Mouse (Mus musculus): Measurements from ENCODE around the gene Rasal1. TPM values are rescaled to one million over a fixed set of nuclear protein-coding genes. Genes with fewer than 3 reads are reported as not detected.

Rasal1 gene
- polyA plus RNA-seq (2015; fragmentation: Nextera tagmentation; extraction: Ambion mirVana) = 2.7 and 4.2 TPM in 2 replicates

- H3K36me3 ChIP-seq = no peaks in the 10 kb centered on the region
- H3K4me3 ChIP-seq = peak within 1 kb of the TSS; percentile 25
- H3K9me3 ChIP-seq = no peaks in the 10 kb centered on the region
- H3K4me2 ChIP-seq (replicated peaks) = peak within 1 kb of the TSS; percentile 41
- H3K27me3 ChIP-seq = peaks cover 29% of the 10 kb centered on the region
- H3K9ac ChIP-seq (replicated peaks) = peak within 1 kb of the TSS; percentile 25; the same call in 1 of the 2 replicates
- H3K27ac ChIP-seq (replicated peaks) = no peak within 1 kb of the TSS
- 2% methylated on average over 40 of the region's 53 CpGs for WGBS
- H3K4me1 ChIP-seq = peaks cover 25% of the 10 kb centered on the region
- ATAC-seq (replicated peaks) = peak; percentile 56
Measured at GRCm38 (mm10) chr5:120648569-120649373, at the start of gene Rasal1. Rasal1 (plus strand) TSS chr5:120648812.

DNA sequence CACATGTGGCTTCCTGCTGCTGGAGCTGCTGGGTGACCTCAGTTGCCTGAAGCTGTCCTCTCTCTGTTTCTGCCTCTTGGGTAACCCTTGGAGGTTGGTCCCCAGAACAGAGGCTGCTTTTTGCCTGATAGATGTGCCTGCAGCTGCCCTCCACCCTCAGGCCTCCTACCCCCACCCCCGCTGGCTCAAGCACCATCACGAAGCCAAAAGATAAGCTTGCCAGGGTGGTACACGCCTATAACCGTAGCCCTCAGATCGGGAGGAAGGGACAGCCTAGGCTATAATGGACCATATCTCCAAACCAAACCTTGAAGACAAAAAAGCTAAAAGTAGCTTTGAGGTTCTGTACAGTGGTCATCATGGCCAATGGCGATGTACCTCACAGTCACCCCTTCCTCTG lies 49.0 kb upstream of the Rasal1 start:
- Histone ChIP-seq H3K36me3 (no peaks in the 10 kb centered on the region), H3K4me3 (no peak overlapping the region), H3K27ac (replicated peaks) (no peak overlapping the region), H3K4me2 (replicated peaks) (no peak overlapping the region), H3K27me3 (no peaks in the 10 kb centered on the region), H3K4me1 (no peaks in the 10 kb centered on the region), H3K9ac (replicated peaks) (no peak overlapping the region), H3K9me3 (no peaks in the 10 kb centered on the region)
- 96% methylated on average over 6 of the region's 6 CpGs for WGBS
- ATAC-seq (replicated peaks) = no peak

GRCm38 (mm10) chr5:120600946-120601668 lies 47.5 kb upstream of the Rasal1 start:
- Histone ChIP-seq H3K9ac (replicated peaks) (no peak overlapping the region), H3K9me3 (no peaks in the 10 kb centered on the region), H3K4me2 (replicated peaks) (no peak overlapping the region), H3K4me1 (peaks cover 5% of the 10 kb centered on the region), H3K36me3 (no peaks in the 10 kb centered on the region), H3K4me3 (no peak overlapping the region), H3K27ac (replicated peaks) (no peak overlapping the region), H3K27me3 (no peaks in the 10 kb centered on the region)
- ATAC-seq (replicated peaks) = no peak
- 66% methylated on average over 11 of the region's 11 CpGs for WGBS

DNA sequence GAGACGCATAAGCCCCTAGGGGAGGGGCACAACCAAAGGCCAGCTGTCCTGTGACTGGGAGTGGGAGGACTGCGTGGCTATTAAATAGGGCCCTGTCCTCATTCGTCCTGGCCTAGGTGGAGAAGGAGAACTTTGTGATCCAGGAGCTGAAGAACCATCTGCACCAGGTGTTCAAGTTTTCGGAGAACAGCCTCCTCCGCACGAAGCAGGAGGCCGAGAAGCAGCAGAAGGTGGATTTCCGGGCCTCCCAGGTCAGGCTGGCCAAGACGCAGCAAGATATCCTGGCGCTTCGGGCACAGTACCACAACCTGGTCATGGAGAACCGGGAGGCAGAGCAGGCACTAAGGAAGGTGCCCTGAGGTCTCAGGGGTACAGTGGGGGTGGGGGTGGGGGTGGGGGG lies 46.4 kb upstream of the Rasal1 start:
- Histone ChIP-seq H3K9ac (replicated peaks) (no peak overlapping the region), H3K4me2 (replicated peaks) (no peak overlapping the region), H3K9me3 (no peaks in the 10 kb centered on the region), H3K36me3 (no peaks in the 10 kb centered on the region), H3K27me3 (no peaks in the 10 kb centered on the region), H3K27ac (replicated peaks) (no peak overlapping the region), H3K4me3 (no peak overlapping the region), H3K4me1 (peaks cover 5% of the 10 kb centered on the region)
- ATAC-seq (replicated peaks) = no peak
- WGBS = 91% methylated on average over 12 of the region's 12 CpGs

DNA sequence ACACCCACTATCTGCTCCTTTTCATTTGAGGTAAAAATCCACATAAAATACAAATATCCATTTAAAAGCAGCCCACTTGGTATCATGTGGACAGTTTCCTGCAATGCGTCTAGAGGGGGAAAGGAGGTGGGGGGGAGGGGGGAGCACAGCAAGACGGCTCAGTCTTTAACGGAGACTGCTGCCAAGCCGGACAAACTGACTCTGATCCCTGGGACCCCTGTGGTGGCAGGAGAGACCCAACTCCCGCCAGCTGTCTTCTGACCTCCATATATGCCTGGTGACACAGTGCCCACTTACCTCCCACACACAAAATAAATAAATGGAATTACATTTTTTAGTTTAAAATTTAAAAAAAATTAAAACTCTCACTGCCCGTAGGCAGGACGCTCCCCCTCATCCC lies 45.1 kb upstream of the Rasal1 start:
- Histone ChIP-seq H3K4me1 (peaks cover 5% of the 10 kb centered on the region), H3K4me3 (no peak overlapping the region), H3K27ac (replicated peaks) (no peak overlapping the region), H3K9ac (replicated peaks) (no peak overlapping the region), H3K4me2 (replicated peaks) (no peak overlapping the region), H3K36me3 (no peaks in the 10 kb centered on the region; the same call in 1 of the 2 replicates), H3K9me3 (no peaks in the 10 kb centered on the region), H3K27me3 (no peaks in the 10 kb centered on the region)
- ATAC-seq (replicated peaks) = no peak
- WGBS = 60% methylated on average over 7 of the region's 7 CpGs

GRCm38 (mm10) chr5:120604839-120605238 lies 43.8 kb upstream of the Rasal1 start:
- H3K4me1 ChIP-seq = peaks cover 13% of the 10 kb centered on the region
- H3K9ac ChIP-seq (replicated peaks) = peak overlapping the region; percentile 49; the same call in 1 of the 2 replicates
- no peaks in the 10 kb centered on the region for H3K27me3 ChIP-seq
- ATAC-seq (replicated peaks) = peak; percentile 38; the same call in 1 of the 2 replicates
- H3K36me3 ChIP-seq = no peaks in the 10 kb centered on the region; the same call in 1 of the 2 replicates
- peak overlapping the region; percentile 38 for H3K4me3 ChIP-seq
- peak overlapping the region; percentile 70 for H3K4me2 ChIP-seq (replicated peaks)
- WGBS = 3% methylated on average over 6 of the region's 6 CpGs
- peak overlapping the region; percentile 72 for H3K27ac ChIP-seq (replicated peaks)
- no peaks in the 10 kb centered on the region for H3K9me3 ChIP-seq

- Histone ChIP-seq H3K4me3 (peak overlapping the region; percentile 38), H3K4me1 (peaks cover 17% of the 10 kb centered on the region), H3K27me3 (no peaks in the 10 kb centered on the region), H3K9me3 (no peaks in the 10 kb centered on the region), H3K36me3 (no peaks in the 10 kb centered on the region; the same call in 1 of the 2 replicates), H3K9ac (replicated peaks) (peak overlapping the region; percentile 49), H3K4me2 (replicated peaks) (peak overlapping the region; percentile 70), H3K27ac (replicated peaks) (peak overlapping the region; percentile 72)
- peak; percentile 71 for ATAC-seq (replicated peaks)
- WGBS = 3% methylated on average over 10 of the region's 10 CpGs
Measured at GRCm38 (mm10) chr5:120605241-120605661, 43.4 kb upstream of the Rasal1 start.

GRCm38 (mm10) chr5:120605688-120606087 lies 42.9 kb upstream of the Rasal1 start:
- under 1% methylated on average over 8 of the region's 8 CpGs for WGBS
- H3K4me2 ChIP-seq (replicated peaks) = peak overlapping the region; percentile 70
- ATAC-seq (replicated peaks) = peak; percentile 76
- H3K4me3 ChIP-seq = peak overlapping the region; percentile 38
- H3K27ac ChIP-seq (replicated peaks) = peak overlapping the region; percentile 72
- H3K36me3 ChIP-seq = no peaks in the 10 kb centered on the region; the same call in 1 of the 2 replicates
- H3K9me3 ChIP-seq = no peaks in the 10 kb centered on the region
- H3K27me3 ChIP-seq = no peaks in the 10 kb centered on the region
- peaks cover 19% of the 10 kb centered on the region for H3K4me1 ChIP-seq
- peak overlapping the region; percentile 49; the same call in 1 of the 2 replicates for H3K9ac ChIP-seq (replicated peaks)

DNA sequence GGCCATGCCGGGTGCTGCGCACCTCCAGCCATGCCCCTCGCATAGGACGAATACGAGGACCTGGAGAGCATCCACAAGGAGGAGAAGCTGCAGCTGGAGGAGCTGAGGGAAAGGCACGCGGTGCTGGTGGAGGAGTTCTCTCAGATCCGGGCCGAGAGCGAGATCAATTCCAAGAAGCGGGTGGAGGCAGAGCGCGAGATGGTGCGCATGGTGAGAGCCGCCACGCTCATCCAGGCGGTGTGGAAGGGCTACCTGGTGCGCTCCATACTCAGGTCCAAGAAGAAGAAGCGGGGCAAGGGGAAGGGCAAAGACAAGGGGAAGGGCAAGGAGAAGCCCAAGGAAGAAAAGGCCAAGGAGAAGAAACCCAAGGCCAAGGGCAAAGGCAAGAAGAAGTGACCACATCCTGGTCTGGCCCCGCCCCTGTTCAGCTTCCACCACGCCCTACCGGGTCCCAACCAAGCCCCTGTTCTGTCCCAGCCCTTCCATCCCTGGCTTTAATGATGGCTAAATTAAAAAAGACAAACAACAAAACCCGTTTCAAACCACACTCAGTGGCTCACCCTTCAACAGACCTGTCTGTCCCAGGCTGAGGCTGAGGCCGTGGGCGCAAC lies 41.9 kb upstream of the Rasal1 start:
- no peak overlapping the region for H3K4me2 ChIP-seq (replicated peaks)
- H3K36me3 ChIP-seq = no peaks in the 10 kb centered on the region; the same call in 1 of the 2 replicates
- no peak overlapping the region for H3K4me3 ChIP-seq
- H3K9me3 ChIP-seq = no peaks in the 10 kb centered on the region
- no peak for ATAC-seq (replicated peaks)
- no peak overlapping the region for H3K27ac ChIP-seq (replicated peaks)
- H3K9ac ChIP-seq (replicated peaks) = no peak overlapping the region
- WGBS = 75% methylated on average over 25 of the region's 25 CpGs
- H3K4me1 ChIP-seq = peaks cover 29% of the 10 kb centered on the region
- H3K27me3 ChIP-seq = no peaks in the 10 kb centered on the region

GRCm38 (mm10) chr5:120607335-120607734 lies 41.3 kb upstream of the Rasal1 start:
- H3K4me3 ChIP-seq = no peak overlapping the region
- no peak overlapping the region for H3K27ac ChIP-seq (replicated peaks)
- H3K4me1 ChIP-seq = peaks cover 31% of the 10 kb centered on the region
- 80% methylated on average over 3 of the region's 3 CpGs for WGBS
- H3K9ac ChIP-seq (replicated peaks) = no peak overlapping the region
- no peak for ATAC-seq (replicated peaks)
- no peaks in the 10 kb centered on the region; the same call in 1 of the 2 replicates for H3K36me3 ChIP-seq
- no peaks in the 10 kb centered on the region for H3K9me3 ChIP-seq
- H3K27me3 ChIP-seq = no peaks in the 10 kb centered on the region
- no peak overlapping the region for H3K4me2 ChIP-seq (replicated peaks)

GRCm38 (mm10) chr5:120609246-120609775 lies 39.3 kb upstream of the Rasal1 start:
- no peak overlapping the region for H3K4me3 ChIP-seq
- no peak overlapping the region for H3K27ac ChIP-seq (replicated peaks)
- H3K4me1 ChIP-seq = peaks cover 38% of the 10 kb centered on the region
- no peaks in the 10 kb centered on the region for H3K27me3 ChIP-seq
- no peak overlapping the region for H3K4me2 ChIP-seq (replicated peaks)
- no peaks in the 10 kb centered on the region for H3K9me3 ChIP-seq
- no peak overlapping the region for H3K9ac ChIP-seq (replicated peaks)
- no peaks in the 10 kb centered on the region; the same call in 1 of the 2 replicates for H3K36me3 ChIP-seq
- whole genome bisulfite sequencing = 72% methylated on average over 16 of the region's 16 CpGs
- no peak for ATAC-seq (replicated peaks)

Data from forebrain, embryonic 15.5 days (tissue).